Mouse (Mus musculus): ENCODE measurements around the gene Aff3.

The Aff3 gene

GRCm38 (mm10) chr1:38178929-38179328 lies 485.8 kb downstream of the Aff3 start:
- no peak for DNase-seq (ENCODE audit: low spot score)

- DNase-seq (ENCODE audit: low spot score): no peak
These were observed 488.7 kb downstream of the Aff3 start for GRCm38 (mm10) chr1:38176077-38176476.

GRCm38 (mm10) chr1:38171874-38172273 lies 492.9 kb downstream of the Aff3 start:
- no peak for DNase-seq (ENCODE audit: low spot score)

GRCm38 (mm10) chr1:38165696-38166095 lies 499.1 kb downstream of the Aff3 start:
- no peak for DNase-seq (ENCODE audit: low spot score)

GRCm38 (mm10) chr1:38150086-38150485 lies 514.7 kb downstream of the Aff3 start:
- no peak for DNase-seq (ENCODE audit: low spot score)

GRCm38 (mm10) chr1:38146008-38146407 lies 518.7 kb downstream of the Aff3 start:
- DNase-seq (ENCODE audit: low spot score): no peak

GRCm38 (mm10) chr1:38141371-38141770 lies 523.4 kb downstream of the Aff3 start:
- no peak for DNase-seq (ENCODE audit: low spot score)

- DNase-seq (ENCODE audit: low spot score): no peak
These were observed 523.8 kb downstream of the Aff3 start for GRCm38 (mm10) chr1:38140911-38141310.

- DNase-seq (ENCODE audit: low spot score): no peak
These were observed 525.4 kb downstream of the Aff3 start for GRCm38 (mm10) chr1:38139396-38139795.

GRCm38 (mm10) chr1:38132942-38133341 lies 531.8 kb downstream of the Aff3 start:
- DNase-seq (ENCODE audit: low spot score): no peak

GRCm38 (mm10) chr1:38130715-38131483 lies 533.9 kb downstream of the Aff3 start:
- DNase-seq (ENCODE audit: low spot score): no peak

GRCm38 (mm10) chr1:38129501-38130267 lies 535.1 kb downstream of the Aff3 start, which contains the start of gene Rev1:
Gene Rev1, minus strand, starts transcription at chr1:38129801.
- DNase-seq (ENCODE audit: low spot score): peak; percentile 86

GRCm38 (mm10) chr1:38128919-38129436 lies 535.8 kb downstream of the Aff3 start:
- DNase-seq (ENCODE audit: low spot score): peak; percentile 27
